Mouse (Mus musculus) heart, postnatal 25 days (tissue): Measurements from ENCODE around the gene Dip2c. TPM values are rescaled to one million over a fixed set of nuclear protein-coding genes. Genes with fewer than 3 reads are reported as not detected.
A peak's percentile ranks its signal among the peaks of the same experiment; 100 is the strongest.

Experiments used
- DNase-seq: peaks from one replicate; pipeline ENCODE4 v3.0.0; 2022; ENCODE audit warnings: low spot score
- intact Hi-C: fragments of 180-260 bp; cut with DNase I; formaldehyde crosslinking; loops from one replicate; pipeline ENCODE4 v1.15.1; 2025
- total RNA-seq, 2 experiments: library from RNA; stranded (reverse); gene quantifications; 2 replicates each; pipeline ENCODE4 v1.2.3; 2021

The Dip2c gene
- total RNA-seq, 2 experiments from 2014 or later: 41.8 to 46.0 TPM

- intact Hi-C loops: no loop called here
- no peak for DNase-seq
Observed at GRCm38 (mm10) chr13:9405399-9405798, 129.1 kb downstream of the Dip2c start.

DNA sequence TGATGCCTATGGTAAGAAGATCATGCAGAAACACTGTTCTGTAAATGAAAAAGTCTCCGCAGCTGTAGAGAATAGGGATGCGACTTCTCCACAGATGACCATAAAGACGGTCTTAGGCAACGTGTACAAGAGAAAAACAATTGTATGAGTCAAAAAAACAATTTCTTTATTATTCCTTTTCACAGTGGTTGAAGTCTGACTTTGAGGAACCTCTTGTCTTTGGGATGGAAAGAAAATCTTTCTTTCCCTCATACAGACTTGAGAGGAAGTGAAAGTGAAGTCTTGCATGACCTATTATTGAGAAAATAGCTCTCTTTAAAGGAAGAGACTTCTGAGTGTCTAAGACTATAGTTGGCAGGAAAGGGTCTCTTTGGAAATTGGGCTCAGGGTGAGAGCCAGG is 132.7 kb downstream of the Dip2c start:
- no peak for DNase-seq

DNA sequence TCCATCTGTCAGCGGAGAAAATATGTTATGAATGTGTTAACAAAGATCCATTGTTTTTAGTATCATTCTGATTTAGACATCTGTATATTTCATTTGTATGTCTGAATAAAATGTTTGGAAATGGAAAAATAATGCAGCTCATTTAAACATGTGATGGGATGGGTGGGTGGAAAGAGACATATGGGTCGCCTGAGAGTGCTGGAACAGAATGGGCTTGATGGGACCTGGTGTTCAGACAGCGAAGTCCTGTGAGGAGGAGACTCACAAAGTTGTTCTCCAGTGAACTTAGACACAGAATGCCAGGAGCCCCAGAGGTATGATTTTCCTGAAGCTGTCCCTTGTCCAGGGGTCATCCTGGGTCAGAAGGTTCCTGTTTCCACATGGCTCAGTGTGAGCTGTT is 142.1 kb downstream of the Dip2c start:
- intact Hi-C loops: no loop called here
- DNase-seq: no peak

More for the DNA sequence above, 132.7 kb downstream of the Dip2c start:
- intact Hi-C loops: no loop called here

DNA sequence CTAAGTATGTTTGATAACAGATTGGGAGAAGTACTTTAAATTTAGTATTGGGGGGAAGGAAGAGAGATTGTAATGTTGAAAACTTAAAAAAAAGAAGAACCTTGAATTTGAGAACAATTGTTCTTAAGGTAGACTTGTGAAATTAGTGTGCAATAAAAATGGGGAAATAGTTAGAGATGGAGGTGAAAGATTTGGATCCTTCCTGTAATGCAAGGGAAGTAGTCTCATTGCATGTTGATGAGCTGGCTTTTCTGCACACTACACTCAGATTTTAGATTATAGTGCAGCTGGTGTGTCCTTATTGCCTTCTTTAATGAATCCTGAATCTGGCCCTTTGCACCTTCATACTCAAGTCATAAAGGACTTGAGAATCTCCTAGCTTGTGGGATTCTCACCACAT is 142.9 kb downstream of the Dip2c start:
- no peak for DNase-seq
- intact Hi-C loops: no loop called here

DNA sequence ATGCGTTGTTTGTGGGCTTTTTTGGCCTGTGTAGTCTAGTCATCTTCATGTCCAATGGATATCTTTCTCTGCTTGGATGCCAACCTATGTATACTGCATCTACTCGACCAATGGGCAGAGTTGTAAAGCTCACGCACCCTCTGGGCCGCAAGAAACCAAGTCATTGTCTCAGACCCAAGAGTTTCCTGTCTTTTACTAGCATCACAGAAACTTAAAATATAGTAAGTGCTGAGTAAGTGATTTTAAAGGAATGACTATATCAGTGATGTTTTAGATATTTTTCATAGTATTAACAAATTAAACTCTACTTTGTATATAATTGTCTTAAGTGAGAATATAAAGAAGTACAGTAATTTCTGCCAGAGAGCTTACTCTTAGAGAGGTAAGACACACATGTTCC is 145.6 kb downstream of the Dip2c start:
- intact Hi-C loops: no loop called here
- no peak for DNase-seq

- DNase-seq: no peak
- intact Hi-C loops: no loop called here
Observed at GRCm38 (mm10) chr13:9422876-9423275, 146.5 kb downstream of the Dip2c start.

- intact Hi-C loops: no loop called here
- DNase-seq: no peak
Observed at GRCm38 (mm10) chr13:9424434-9424833, 148.1 kb downstream of the Dip2c start.

DNA sequence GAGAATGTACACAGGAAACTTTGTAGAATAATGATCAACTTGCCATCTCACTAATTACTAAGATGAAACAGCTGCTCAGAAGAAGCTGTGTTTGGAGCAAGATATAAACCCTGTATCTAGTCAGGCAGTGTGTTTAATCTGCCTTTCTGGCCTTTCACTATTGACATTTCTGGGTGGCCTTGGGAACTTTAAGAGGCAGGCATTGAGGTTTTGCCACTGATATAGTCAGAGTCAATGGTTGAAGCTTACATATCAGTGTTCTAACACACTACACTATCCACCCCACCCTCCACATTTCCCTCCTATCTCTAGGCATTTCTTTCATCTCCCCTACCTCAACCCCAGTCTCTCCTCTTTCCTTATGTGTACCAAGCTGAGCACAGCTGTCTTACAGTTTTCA is 149.9 kb downstream of the Dip2c start:
- intact Hi-C loops: loop anchor here (5.0 kb wide), 1 partner anchor 74 kb away; no protein-coding TSS in a partner anchor
- no peak for DNase-seq

- no peak for DNase-seq
- intact Hi-C loops: loop anchor here (5.0 kb wide), 1 partner anchor 74 kb away; no protein-coding TSS in a partner anchor
Observed at GRCm38 (mm10) chr13:9426779-9427178, 150.5 kb downstream of the Dip2c start.

DNA sequence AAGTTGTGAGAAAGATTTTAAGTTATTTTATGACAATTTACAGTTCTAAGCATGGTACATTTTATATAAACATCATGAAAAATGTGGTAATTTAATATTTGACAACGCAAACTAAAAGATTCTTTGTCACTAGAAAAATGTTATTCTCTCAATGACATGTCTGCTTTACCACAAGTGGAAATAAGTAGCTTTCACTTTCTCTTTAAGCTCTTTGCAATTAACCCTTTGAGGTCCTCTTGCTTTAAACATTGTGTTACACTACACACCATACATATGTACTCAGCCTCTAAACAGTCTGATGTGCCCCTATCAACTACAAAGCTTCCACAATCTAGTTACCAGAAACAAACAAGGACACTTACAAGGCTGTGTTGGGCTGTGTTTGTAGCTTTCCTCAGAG is 153.6 kb downstream of the Dip2c start:
- no peak for DNase-seq
- intact Hi-C loops: loop anchor here (5.0 kb wide), 1 partner anchor 78 kb away; no protein-coding TSS in a partner anchor

GRCm38 (mm10) chr13:9430724-9431123 is 154.4 kb downstream of the Dip2c start:
- no peak for DNase-seq
- intact Hi-C loops: no loop called here

- intact Hi-C loops: no loop called here
- DNase-seq: no peak
Observed at GRCm38 (mm10) chr13:9431441-9431840, 155.1 kb downstream of the Dip2c start.

- DNase-seq: no peak
- intact Hi-C loops: no loop called here
Observed at GRCm38 (mm10) chr13:9443066-9443465, 166.7 kb downstream of the Dip2c start.

DNA sequence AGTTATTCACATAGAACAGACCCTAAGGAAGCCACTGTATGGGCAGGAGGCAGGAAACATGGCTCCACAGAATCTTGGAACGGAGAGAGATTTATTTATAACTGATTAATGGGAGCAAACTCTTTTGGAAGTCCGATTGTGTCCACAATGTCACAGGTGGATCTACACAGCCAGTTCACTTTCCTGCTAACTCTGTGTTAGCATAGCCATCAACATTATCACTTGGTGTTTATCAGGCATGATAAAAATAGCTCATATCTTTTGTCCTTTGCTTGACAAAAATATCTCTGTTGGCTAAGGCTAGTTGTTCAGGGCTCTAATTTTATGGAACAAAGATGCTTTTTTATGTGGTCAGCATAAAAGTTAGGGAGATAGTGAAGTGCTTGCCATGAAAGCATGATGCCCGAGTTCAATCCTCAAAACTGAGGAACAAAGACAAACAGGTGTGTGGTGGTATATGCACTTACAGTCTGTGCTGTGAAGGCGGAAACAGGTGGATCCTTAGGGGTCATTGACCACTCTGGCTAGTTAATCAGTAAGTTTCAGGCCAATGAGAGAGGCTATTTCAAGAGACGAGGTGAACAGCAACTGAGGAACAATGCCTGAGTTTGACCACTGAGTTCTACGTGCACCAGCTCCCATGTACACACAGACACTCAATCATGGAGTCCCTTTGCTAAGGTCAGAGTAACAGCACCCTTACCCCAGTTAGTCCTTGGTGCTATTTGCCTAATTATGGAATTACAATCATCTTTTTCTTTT is 169.4 kb downstream of the Dip2c start:
- DNase-seq: no peak

DNA sequence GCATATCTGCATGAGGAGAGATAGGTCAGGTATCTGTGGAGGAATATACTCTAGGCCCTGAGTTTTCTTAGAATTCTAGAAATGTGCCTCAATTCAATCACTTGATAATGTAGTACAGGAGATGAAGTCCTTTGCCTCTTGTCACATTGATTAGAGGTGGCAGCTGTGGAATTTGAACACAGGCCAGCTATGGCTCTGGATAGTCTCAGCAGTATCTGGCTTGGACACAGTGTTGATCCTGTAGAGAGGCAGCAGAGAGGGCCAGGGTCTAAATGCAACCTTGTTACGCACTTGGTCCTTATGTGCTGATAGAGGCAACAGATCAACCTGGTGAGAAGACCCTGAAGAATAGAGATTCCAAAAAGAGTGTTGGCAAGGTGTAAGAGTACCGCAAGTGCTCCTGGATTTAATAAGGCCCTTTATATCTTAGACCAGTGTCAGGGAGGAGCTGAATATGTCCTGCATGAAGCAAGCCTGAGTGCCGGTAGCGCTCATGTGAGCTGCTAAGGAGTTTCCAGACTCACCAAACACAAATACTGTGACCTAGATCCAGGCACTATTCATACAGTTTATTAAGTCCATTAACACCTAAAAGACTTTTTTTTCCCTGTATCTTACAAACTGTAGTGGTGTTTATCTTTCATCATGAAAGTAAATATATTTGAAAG is 170.3 kb downstream of the Dip2c start:
- DNase-seq: peak; percentile 23
- intact Hi-C loops: loop anchor here (5.0 kb wide), 1 partner anchor 169 kb away; the partner anchor contains the start of gene Dip2c

More for the DNA sequence above, 169.4 kb downstream of the Dip2c start:
- intact Hi-C loops: loop anchor here (5.0 kb wide), 1 partner anchor 168 kb away; the partner anchor contains the start of gene Dip2c

DNA sequence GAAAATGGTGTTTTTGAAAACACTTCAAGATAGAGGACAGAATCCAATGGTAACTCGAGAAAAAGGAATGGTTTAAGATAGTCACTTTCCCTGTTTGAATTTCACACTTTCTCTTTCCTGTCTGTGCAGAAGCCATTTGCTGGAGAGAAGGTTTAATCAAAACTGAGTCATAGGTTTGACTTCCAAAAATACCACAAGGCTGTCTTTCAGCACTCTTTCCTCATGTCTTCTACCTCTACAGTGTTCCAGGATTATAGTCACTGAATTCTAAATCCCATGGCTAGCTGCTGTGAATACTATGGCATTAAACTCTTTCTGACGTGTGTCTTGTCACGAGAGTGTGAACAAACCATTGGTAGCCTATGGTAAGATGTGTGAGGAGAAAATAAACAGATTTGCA is 173.9 kb downstream of the Dip2c start:
- intact Hi-C loops: no loop called here
- DNase-seq: no peak

- no peak for DNase-seq
- intact Hi-C loops: no loop called here
Observed at GRCm38 (mm10) chr13:9451952-9452351, 175.6 kb downstream of the Dip2c start.

GRCm38 (mm10) chr13:9454426-9455177 is 178.3 kb downstream of the Dip2c start:
- no peak for DNase-seq
- intact Hi-C loops: no loop called here

- no peak for DNase-seq
- intact Hi-C loops: no loop called here
Observed at GRCm38 (mm10) chr13:9455979-9456378, 179.7 kb downstream of the Dip2c start.
